Mouse (Mus musculus) liver, embryonic 15.5 days (tissue): ENCODE results near the gene Vps45. TPM values are rescaled to one million over a fixed set of nuclear protein-coding genes. Genes with fewer than 3 reads are reported as not detected.
A peak's percentile ranks its signal among the peaks of the same experiment; 100 is the strongest.
"Not testable (repeated sequence)": the region's sequence is repeated elsewhere in the genome, so short reads cannot be mapped to it uniquely, and the experiment has no call there.

ENCODE experiments used
- ATAC-seq: fragments of 200-750 bp; cut with Nextera tagmentation; 2 replicates; pipeline ENCODE4 v1.8.0; 2017; ENCODE audit warnings: moderate number of reproducible peaks, mild to moderate bottlenecking, moderate library complexity; ENCODE audit not compliant: insufficient read depth
- H3K27ac ChIP-seq: fragments of 300-500 bp; sonication (generic); replicated peaks from 2 replicates; pipeline ENCODE4 v1.5.1; 2015; ENCODE audit warnings: mild to moderate bottlenecking, inconsistent platforms
- H3K27me3 ChIP-seq: fragments of 300-500 bp; sonication (generic); 2 replicates; pipeline ENCODE4 v1.6.1; 2015; ENCODE audit warnings: mild to moderate bottlenecking, inconsistent platforms
- H3K36me3 ChIP-seq: fragments of 300-500 bp; sonication (generic); replicated peaks from 2 replicates; pipeline ENCODE4 v1.6.1; 2015; ENCODE audit warnings: moderate library complexity, mild to moderate bottlenecking, inconsistent platforms
- H3K4me1 ChIP-seq: fragments of 300-500 bp; sonication (generic); replicated peaks from 2 replicates; pipeline ENCODE4 v1.6.1; 2015; ENCODE audit warnings: inconsistent platforms
- H3K4me2 ChIP-seq: fragments of 300-500 bp; sonication (generic); 2 replicates; pipeline ENCODE4 v1.6.1; 2015; ENCODE audit warnings: moderate library complexity, mild to moderate bottlenecking, inconsistent platforms
- H3K4me3 ChIP-seq: fragments of 300-500 bp; sonication (generic); replicated peaks from 2 replicates; pipeline ENCODE4 v1.5.1; 2015; ENCODE audit warnings: mild to moderate bottlenecking, inconsistent platforms
- H3K9ac ChIP-seq: fragments of 300-500 bp; sonication (generic); 2 replicates; pipeline ENCODE4 v1.6.1; 2015; ENCODE audit warnings: moderate library complexity, mild to moderate bottlenecking, inconsistent platforms
- H3K9me3 ChIP-seq: fragments of 300-500 bp; sonication (generic); replicated peaks from 2 replicates; pipeline ENCODE4 v1.6.1; 2016; ENCODE audit warnings: inconsistent platforms
- WGBS: fragments of 180-500 bp; shearing (Covaris S2); methylation state at CpG from one replicate; pipeline ENCODE4 v1.1.7; 2015; ENCODE audit warnings: mixed read lengths; ENCODE audit not compliant: insufficient replicate concordance; 5-methylcytosine and 5-hydroxymethylcytosine counted together
- polyA plus RNA-seq: library from polyadenylated mRNA; unstranded; fragments of >200 nt; fragmentation: Nextera tagmentation; extraction: Ambion mirVana; gene quantifications from 2 replicates; pipeline ENCODE4 v1.2.1, GENCODE M21; 2015

The Vps45 gene
- polyA plus RNA-seq, 1 experiment from 2014 or later, result 14.1 TPM

DNA sequence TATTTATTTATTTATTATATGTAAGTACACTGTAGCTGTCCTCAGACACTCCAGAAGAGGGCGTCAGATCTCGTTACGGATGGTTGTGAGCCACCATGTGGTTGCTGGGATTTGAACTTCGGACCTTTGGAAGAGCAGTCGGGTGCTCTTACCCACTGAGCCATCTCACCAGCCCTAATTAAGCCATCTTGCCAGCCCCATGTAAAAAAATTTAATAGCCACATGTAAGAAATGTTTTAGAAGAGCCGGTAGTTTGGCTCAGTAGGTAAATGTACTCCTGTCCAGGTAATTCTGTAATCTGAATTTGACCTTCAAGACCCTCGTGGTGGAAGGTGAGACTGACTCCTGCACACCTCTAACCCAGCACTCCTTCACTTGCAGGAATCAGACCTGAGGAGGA lies 87.6 kb downstream of the Vps45 start:
- H3K27me3 ChIP-seq, result peaks cover 42% of the 10 kb centered on the region
- H3K4me1 ChIP-seq, H3K4me3 ChIP-seq, H3K9ac ChIP-seq, ATAC-seq, H3K9me3 ChIP-seq, H3K4me2 ChIP-seq, H3K27ac ChIP-seq, H3K36me3 ChIP-seq: not testable (repeated sequence)
- WGBS, result 51% methylated on average over 7 of the region's 7 CpGs

DNA sequence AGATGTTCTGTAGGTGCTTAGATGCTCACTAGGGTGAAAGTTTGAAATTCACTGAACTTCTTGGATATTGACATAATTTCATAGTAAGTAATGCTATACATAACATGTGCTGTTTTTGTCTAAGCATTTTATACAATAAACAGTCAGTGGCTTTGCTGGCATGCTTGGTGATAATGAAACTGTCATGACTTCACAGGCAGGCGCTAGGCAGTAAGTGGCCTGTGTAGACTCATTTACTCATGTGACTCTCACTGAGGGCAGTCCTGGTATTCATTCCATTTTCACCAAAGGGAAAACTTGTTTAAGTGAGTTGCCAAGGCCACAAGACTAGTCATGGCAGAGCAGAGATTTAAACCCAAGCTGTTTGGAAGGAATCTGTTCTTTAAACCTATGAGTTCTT lies 89.0 kb downstream of the Vps45 start:
- Histone ChIP-seq H3K4me3 (no peak overlapping the region), H3K4me1 (0 out of 2 replicates have a peak, but pooled peaks cover 6% of the 10 kb centered on the region), H3K9ac (no peak overlapping the region), H3K9me3 (no peaks in the 10 kb centered on the region), H3K36me3 (no peaks in the 10 kb centered on the region), H3K27me3 (peaks cover 38% of the 10 kb centered on the region), H3K4me2 (no peak overlapping the region), H3K27ac (no peak overlapping the region)
- no peak for ATAC-seq
- 70% methylated on average over 1 of the region's 1 CpGs for WGBS

DNA sequence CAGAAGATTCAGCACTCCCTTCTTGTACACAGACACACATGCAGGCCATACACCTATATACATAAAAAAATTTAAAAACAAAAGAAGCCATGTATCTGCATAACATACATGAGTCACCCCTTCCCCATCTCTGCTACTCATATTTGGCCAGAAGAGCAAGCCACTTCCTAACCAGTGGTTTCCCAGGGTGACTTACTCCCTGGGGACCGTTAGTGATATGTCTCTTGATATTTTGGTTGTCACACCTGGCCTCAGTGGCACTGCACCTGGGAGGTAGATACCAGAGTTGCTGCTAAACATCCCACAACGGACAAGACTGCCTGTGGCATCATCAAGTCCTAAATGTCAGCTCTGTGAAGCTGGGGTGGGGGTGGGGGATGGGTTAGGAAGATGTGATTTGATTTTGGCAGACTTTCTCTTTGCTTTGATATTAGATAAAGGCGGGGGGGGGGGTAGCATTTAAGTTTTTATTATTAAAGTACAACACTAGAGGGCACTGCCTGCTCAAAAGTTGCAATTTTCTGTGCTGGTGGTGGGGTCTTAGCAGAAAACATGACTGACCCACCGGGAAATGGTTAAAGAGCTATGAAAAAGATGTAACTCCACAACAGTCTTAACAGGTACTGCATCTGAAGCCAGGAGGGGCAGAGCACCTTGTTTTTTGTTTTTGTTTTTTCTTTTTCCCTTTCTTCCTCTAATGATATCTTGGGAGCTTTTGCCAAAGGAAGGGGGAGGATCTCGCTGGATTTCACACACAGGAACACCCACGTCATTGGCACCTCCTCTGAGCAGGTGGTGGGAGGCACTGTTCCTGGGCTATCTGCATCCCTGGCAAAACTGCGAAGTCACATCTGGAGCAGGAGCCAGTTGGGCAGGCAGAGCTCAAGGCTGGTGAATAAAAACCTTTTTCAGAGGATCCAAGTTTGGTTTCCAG lies 92.5 kb downstream of the Vps45 start:
- Histone ChIP-seq H3K27me3 (peaks cover 12% of the 10 kb centered on the region; the same call in 1 of the 2 replicates), H3K27ac (no peak overlapping the region), H3K4me3 (no peak overlapping the region), H3K36me3 (no peaks in the 10 kb centered on the region), H3K9ac (no peak overlapping the region), H3K4me2 (no peak overlapping the region), H3K9me3 (no peaks in the 10 kb centered on the region), H3K4me1 (no peaks in the 10 kb centered on the region)
- WGBS, result 5% methylated on average over 7 of the region's 7 CpGs
- ATAC-seq, result no peak

DNA sequence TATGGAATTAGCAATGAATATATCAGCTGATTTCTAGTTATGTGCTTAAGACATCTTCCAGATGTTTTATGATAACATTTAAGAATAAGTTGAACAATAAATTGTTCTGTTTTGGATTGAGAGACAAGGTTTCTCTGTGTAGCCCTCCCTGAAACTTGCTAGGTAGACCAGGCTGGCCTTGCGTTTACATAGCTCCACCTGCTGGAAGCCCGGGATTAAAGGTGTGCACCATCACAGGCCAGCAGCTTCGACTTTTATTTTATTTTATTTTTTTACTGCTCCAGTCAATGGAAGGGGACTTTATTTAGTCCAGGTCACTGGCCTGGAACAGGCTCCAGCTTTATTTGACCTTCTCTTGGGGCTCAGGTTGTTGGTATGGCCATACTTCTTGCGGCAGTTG lies 94.6 kb downstream of the Vps45 start:
- no peak for ATAC-seq
- Histone ChIP-seq H3K4me3 (no peak overlapping the region), H3K36me3 (no peaks in the 10 kb centered on the region), H3K4me1 (no peaks in the 10 kb centered on the region), H3K9me3 (no peaks in the 10 kb centered on the region), H3K27me3 (peaks cover 12% of the 10 kb centered on the region; the same call in 1 of the 2 replicates), H3K27ac (no peak overlapping the region), H3K9ac (no peak overlapping the region), H3K4me2 (no peak overlapping the region)
- 32% methylated on average over 4 of the region's 4 CpGs for WGBS

DNA sequence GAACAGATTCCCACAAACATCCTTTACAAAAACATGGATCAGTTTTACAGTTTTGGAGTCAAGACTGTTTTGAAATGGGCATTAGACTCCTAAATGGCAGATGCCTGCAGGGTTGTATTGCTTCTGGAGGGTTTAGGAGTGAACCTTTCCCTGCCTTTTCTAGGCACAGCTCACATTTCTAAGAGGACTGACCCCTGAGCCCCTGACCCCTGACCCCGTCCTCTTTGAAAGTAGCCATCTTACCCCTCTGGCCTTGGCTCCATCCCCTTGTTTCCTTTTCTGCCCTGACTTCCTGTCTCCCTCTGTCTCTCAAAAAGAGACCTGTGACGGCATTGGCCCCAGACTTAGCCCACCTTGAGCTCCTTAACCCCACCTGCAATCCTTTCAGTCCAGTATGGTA lies 95.0 kb downstream of the Vps45 start:
- Histone ChIP-seq H3K4me3 (no peak overlapping the region), H3K27me3 (peaks cover 12% of the 10 kb centered on the region; the same call in 1 of the 2 replicates), H3K9me3 (no peaks in the 10 kb centered on the region), H3K4me2 (no peak overlapping the region), H3K27ac (no peak overlapping the region), H3K4me1 (no peaks in the 10 kb centered on the region), H3K9ac (no peak overlapping the region), H3K36me3 (no peaks in the 10 kb centered on the region)
- ATAC-seq, result no peak
- WGBS, result 50% methylated on average over 2 of the region's 2 CpGs

DNA sequence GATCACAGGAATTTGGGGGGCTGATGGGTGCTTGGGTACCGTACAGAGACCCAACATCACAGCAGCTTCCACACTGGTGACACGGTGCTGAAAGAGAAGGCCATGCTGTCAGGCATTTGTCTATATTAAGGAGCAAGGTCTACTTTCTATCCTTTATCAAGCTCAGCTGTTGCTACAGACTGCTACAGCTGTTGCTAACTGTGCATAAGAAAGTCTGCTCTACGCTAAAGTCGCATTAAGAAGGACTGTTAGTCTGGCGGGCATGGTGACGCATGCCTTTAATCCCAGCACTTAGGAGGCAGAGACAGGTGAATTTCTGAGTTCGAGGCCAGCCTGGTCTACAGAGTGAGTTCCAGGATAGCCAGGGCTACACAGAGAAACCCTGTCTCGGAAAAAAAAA lies 96.1 kb downstream of the Vps45 start:
- H3K36me3 ChIP-seq, H3K4me2 ChIP-seq, ATAC-seq, H3K4me1 ChIP-seq, H3K27ac ChIP-seq, H3K9me3 ChIP-seq, H3K9ac ChIP-seq, H3K4me3 ChIP-seq: not testable (repeated sequence)
- H3K27me3 ChIP-seq, result peaks cover 12% of the 10 kb centered on the region; the same call in 1 of the 2 replicates
- WGBS, result 69% methylated on average over 8 of the region's 8 CpGs

DNA sequence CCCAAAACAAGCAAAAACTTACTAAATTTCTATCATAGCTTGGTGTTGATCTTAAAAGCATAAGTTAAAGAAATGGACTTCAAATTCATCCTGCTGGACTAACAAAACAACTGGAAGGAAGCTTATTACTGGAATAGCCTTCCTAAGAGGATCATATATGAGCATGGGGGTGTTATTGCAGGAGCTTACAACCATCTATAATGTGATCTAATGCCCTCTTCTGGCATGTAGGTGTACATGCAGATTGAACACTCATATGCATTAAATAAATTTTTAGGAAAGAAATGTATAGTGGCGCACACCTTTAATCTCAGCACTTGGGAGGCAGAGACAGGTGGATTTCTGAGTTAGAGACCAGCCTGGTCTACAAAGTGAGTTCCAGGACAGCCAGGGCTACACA lies 98.5 kb downstream of the Vps45 start:
- no peak overlapping the region for H3K27ac ChIP-seq
- WGBS, result 67% methylated on average over 1 of the region's 1 CpGs
- H3K27me3 ChIP-seq, result peaks cover 3% of the 10 kb centered on the region; the same call in 1 of the 2 replicates
- no peak overlapping the region for H3K4me2 ChIP-seq
- H3K4me1 ChIP-seq, result peaks cover 27% of the 10 kb centered on the region
- H3K9ac ChIP-seq, result no peak overlapping the region
- no peak for ATAC-seq
- H3K4me3 ChIP-seq, result no peak overlapping the region
- no peaks in the 10 kb centered on the region for H3K9me3 ChIP-seq
- no peaks in the 10 kb centered on the region for H3K36me3 ChIP-seq

DNA sequence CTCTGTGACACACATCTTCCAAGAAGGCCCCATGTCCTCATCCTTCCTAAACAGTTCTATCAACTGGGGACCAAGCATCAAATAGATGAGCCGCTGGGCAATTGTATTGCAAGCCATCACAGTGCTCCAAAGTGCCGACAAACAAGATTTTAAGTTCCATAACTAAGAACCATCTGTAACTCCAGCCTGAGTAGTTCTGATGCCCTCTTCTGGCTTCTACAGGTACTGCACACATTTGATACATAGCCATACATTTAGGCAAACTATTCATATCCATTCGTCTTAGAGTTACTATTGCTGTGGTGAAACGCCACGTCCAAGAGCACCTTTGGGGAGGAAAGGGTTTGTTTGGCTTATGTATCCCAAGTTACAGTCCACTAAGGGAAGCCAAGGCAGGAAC lies 99.2 kb downstream of the Vps45 start:
- H3K9me3 ChIP-seq, result no peaks in the 10 kb centered on the region
- peaks cover 29% of the 10 kb centered on the region for H3K4me1 ChIP-seq
- H3K4me2 ChIP-seq, result no peak overlapping the region
- H3K4me3 ChIP-seq, result no peak overlapping the region
- 0 out of 2 replicates have a peak, but pooled peaks cover 3% of the 10 kb centered on the region for H3K27me3 ChIP-seq
- H3K36me3 ChIP-seq, result no peaks in the 10 kb centered on the region
- H3K27ac ChIP-seq, result no peak overlapping the region
- 56% methylated on average over 5 of the region's 5 CpGs for WGBS
- H3K9ac ChIP-seq, result no peak overlapping the region
- ATAC-seq, result no peak

DNA sequence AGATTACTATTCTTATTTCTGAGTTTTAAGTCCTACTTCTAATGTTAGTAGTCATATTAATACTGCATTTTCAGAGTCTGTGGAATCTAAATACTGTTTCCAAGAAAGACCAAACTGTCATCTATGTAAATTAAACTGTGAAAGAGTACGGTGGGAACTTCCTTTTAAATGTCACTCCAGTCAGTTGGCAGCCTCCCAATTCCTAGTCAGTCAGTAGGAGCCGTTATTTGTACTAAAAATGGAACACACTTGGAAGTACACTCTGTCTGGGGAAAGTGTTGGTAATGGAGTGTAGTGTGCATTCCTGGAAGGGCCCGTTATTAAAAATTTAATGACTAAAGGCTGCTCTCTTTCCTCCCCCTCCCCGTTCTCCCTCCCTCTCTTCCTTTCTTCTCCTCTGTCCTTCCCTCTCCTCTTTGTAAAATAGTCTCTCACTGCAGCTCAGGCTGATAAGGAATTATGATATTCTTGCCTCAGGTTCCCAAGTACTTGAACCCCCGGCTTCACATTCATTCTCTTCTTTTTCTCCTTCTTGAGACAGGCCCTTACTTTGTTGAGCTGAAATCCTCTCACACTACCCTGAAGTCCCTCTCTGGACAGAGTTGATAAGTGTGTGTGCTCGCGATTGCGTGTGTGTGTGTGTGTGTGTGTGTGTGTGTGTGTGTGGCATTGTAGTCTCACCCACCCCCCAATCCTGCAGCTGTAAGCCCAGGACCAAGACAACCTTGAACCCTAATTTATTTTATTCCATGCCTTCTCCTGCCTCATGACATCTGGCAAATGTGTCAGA lies 100.7 kb downstream of the Vps45 start:
- Histone ChIP-seq H3K27ac (no peak overlapping the region), H3K9me3 (no peaks in the 10 kb centered on the region), H3K4me1 (peaks cover 29% of the 10 kb centered on the region), H3K4me3 (no peak overlapping the region), H3K9ac (no peak overlapping the region), H3K36me3 (no peaks in the 10 kb centered on the region), H3K4me2 (no peak overlapping the region), H3K27me3 (no peaks in the 10 kb centered on the region)
- 34% methylated on average over 8 of the region's 8 CpGs for WGBS
- ATAC-seq, result peak; percentile 40; the same call in 1 of the 2 replicates

DNA sequence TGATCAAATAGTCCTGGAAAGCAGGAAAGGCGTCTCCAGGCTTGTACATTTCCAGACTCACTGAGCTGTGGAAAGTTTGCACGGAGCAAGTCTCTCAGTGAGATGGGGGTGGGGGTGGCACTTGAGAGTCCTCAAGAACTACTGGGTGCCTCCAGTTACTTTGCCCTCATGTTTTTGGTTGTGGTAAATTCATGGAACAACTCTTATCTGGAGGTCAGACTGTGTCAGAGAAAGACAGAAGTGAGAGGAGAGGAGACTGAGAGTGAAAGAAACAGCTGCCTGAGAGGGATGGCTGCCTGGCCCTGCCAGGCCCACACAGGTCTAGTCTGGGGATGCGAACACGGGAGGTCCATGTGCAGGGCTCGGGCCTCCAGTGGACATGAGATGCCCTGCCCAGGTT lies 102.9 kb downstream of the Vps45 start:
- no peak overlapping the region for H3K27ac ChIP-seq
- H3K4me3 ChIP-seq, result no peak overlapping the region
- no peak for ATAC-seq
- no peaks in the 10 kb centered on the region for H3K9me3 ChIP-seq
- H3K36me3 ChIP-seq, result no peaks in the 10 kb centered on the region
- peaks cover 40% of the 10 kb centered on the region for H3K4me1 ChIP-seq
- no peak overlapping the region for H3K4me2 ChIP-seq
- H3K27me3 ChIP-seq, result no peaks in the 10 kb centered on the region
- no peak overlapping the region for H3K9ac ChIP-seq
- WGBS, result 78% methylated on average over 5 of the region's 5 CpGs

DNA sequence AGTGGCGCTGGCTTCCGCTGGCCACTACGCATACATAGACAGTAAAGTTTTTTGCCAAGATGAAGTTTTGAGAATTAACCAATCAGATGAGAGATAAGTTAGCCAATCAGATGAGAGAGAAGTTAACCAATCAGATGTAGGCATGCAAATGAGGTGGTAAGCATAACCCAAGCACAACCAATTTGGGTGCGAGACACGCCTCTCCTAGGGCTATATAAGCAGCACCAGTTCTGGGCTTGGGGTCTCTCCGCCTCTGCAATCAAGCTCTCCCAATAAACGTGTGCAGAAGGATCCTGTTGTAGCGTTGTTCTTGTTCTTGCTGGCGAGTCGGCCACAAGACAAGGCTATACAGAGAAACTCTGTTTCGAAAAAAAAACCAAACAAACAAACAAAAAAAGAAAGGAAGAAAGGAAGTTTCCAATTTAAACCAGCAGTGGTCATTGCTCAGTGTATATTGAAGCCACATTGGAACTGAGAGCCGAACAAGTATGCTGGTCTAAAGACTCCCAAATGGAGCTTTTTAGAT lies 103.6 kb downstream of the Vps45 start:
- H3K27ac ChIP-seq, H3K4me3 ChIP-seq, H3K27me3 ChIP-seq, H3K36me3 ChIP-seq, H3K9ac ChIP-seq, ATAC-seq, H3K4me2 ChIP-seq, H3K9me3 ChIP-seq: not testable (repeated sequence)
- peaks cover 44% of the 10 kb centered on the region for H3K4me1 ChIP-seq
- 77% methylated on average over 12 of the region's 12 CpGs for WGBS
